Mouse (Mus musculus): ENCODE data around the gene Spg20. TPM values are rescaled to one million over a fixed set of nuclear protein-coding genes. Genes with fewer than 3 reads are reported as not detected.

The Spg20 gene
- 10 to 100 TPM; 12.6 to 14.5 TPM for total RNA-seq (2023)

GRCm38 (mm10) chr3:55111935-55112709, at the start of gene Spg20:
Gene Spg20 (plus strand): TSS chr3:55112108.

GRCm38 (mm10) chr3:55137039-55137438, 25.1 kb downstream of the Spg20 start, which contains the start of gene Ccdc169:
Gene Ccdc169 (plus strand): TSS chr3:55137339.

GRCm38 (mm10) chr3:55181766-55182165, 69.9 kb downstream of the Spg20 start, which contains the start of gene Sohlh2:
Gene Sohlh2 (plus strand): TSS chr3:55182028.

Other genes starting within 250 kb of the Spg20 start
- gene Sertm1, start 196.2 kb upstream of the Spg20 start, total RNA-seq (2023): not detected
- gene Ccna1, start 56.6 kb upstream of the Spg20 start, total RNA-seq (2023): not detected
- not detected for gene Ccdc169, start 25.2 kb downstream of the Spg20 start, total RNA-seq (2023)
- gene Sohlh2, start 69.9 kb downstream of the Spg20 start, total RNA-seq (2023): not detected
- under 1 TPM in 1 of 2 experiments, not detected in 1; 0.42 TPM for gene Dclk1, start 130.3 kb downstream of the Spg20 start, total RNA-seq (2023)